Mouse (Mus musculus): Measurements from ENCODE around the gene Ebf1. TPM values are rescaled to one million over a fixed set of nuclear protein-coding genes. Genes with fewer than 3 reads are reported as not detected.

Gene Ebf1
- polyA plus RNA-seq, 1 experiment from 2014 or later: 13.0 TPM

DNA sequence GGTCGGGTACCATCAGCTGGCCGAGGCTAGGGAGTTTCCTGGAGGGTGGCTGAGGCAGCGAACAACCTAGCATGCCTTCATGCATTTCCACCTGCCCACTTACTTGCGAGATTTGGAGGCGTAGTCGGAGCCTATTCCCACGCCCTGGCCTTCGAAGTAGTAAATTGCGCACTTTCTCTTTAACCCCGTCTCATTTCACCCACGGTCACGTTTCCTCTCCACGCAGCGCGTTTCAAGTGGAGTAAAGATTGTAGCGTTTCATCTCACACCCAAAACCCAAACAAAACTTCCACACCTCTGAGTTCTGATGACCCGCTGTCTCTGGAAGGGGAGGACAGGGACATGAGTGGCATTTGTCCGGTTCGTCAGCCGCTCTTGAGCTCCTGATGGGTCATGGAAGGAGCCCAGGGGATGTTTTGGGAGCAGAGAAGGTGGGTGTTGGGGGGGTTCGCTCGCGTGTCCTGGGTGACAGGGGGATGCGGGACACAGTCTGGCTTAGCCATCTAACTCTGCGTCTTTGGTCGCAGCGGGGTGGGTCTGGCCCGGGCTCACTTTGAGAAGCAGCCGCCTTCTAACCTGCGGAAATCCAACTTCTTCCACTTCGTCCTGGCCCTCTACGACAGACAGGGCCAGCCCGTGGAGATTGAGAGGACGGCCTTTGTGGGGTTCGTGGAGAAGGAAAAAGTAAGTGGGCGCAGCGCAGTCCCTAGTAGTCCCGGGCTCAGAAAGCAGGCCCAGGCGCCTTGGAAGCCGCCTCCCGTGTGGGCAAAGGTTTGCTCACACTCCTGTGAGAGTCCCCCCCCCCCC lies 3.0 kb downstream of the Ebf1 start:
- Histone ChIP-seq H3K4me2 (peak overlapping the region; percentile 74), H3K27me3 (replicated peaks) (peaks cover 57% of the 10 kb centered on the region), H3K27ac (replicated peaks) (0 out of 2 replicates have a peak overlapping the region, but pooled peaks have one; percentile 13), H3K9me3 (no peaks in the 10 kb centered on the region), H3K9ac (peak overlapping the region; percentile 78), H3K36me3 (peaks cover 6% of the 10 kb centered on the region; the same call in 1 of the 2 replicates), H3K4me1 (peaks cover 30% of the 10 kb centered on the region), H3K4me3 (peak overlapping the region; percentile 72)
- WGBS: 3% methylated on average over 41 of the region's 41 CpGs
- ATAC-seq (ENCODE audit: extremely low read depth, insufficient number of reproducible peaks, low FRiP score, low TSS enrichment): no peak

DNA sequence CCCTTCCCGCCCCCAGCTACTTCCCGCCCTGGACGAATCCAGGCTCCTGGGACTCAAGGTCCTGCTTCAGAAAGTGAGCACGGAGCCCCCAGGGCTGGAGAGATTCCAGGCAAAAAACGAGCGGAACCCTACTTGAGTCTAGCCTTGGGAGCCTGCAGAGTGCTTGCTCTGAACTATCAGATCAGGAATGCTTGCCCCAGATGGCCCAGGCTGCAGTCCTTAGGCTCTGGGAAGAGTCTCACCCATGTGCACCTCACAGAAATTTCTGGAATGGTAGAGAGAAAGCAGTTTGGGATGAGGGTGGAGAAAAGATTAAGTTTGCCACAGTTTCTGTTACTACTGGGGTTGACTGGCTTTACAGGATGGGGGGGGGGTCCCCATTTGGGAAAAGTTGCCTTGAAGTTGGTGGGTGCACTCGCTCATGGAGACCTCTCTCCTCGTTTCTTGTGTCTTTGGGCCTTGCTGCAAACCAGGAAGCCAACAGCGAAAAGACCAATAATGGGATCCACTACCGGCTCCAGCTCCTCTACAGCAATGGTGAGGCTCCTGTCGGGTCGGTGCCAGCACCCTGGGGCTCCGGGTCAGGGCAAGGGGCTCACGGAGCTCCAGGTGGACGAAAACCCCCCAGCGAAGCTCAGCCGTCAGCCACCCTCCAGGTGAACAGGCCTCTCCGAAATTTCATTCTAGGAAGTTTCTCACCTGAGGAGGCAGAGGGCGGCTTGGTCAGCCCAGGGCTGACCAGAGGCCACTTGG lies 3.8 kb downstream of the Ebf1 start:
- H3K27me3 ChIP-seq (replicated peaks): peaks cover 49% of the 10 kb centered on the region
- H3K27ac ChIP-seq (replicated peaks): no peak overlapping the region
- WGBS: 41% methylated on average over 18 of the region's 19 CpGs
- H3K9me3 ChIP-seq: no peaks in the 10 kb centered on the region
- ATAC-seq (ENCODE audit: extremely low read depth, insufficient number of reproducible peaks, low FRiP score, low TSS enrichment): no peak
- H3K4me1 ChIP-seq: peaks cover 30% of the 10 kb centered on the region
- H3K4me2 ChIP-seq: peak overlapping the region; percentile 74
- peaks cover 6% of the 10 kb centered on the region; the same call in 1 of the 2 replicates for H3K36me3 ChIP-seq
- peak overlapping the region; percentile 78 for H3K9ac ChIP-seq
- peak overlapping the region; percentile 72 for H3K4me3 ChIP-seq

DNA sequence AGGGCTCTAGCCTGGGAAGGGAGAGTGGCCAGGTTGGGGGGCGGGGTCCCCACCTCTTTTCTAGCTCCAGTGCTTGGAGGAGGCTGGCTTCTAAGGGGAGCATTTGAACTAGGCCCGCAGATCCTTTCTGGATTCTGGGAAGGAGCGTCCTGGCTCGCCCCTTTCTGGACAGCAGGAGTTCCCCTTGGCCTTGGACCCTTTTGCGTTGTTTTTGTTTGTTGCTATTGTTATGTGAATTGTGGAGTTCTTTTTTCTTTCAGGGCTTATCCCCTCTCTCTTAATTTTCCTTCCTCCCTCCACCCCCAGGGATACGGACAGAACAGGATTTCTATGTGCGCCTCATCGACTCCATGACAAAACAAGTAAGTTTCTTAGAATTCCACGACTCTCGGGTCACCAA lies 4.5 kb downstream of the Ebf1 start:
- no peak overlapping the region for H3K27ac ChIP-seq (replicated peaks)
- H3K4me2 ChIP-seq: peak overlapping the region; percentile 74; the same call in 1 of the 2 replicates
- peaks cover 41% of the 10 kb centered on the region for H3K27me3 ChIP-seq (replicated peaks)
- H3K36me3 ChIP-seq: peaks cover 6% of the 10 kb centered on the region; the same call in 1 of the 2 replicates
- no peak overlapping the region for H3K9ac ChIP-seq
- H3K4me1 ChIP-seq: peaks cover 22% of the 10 kb centered on the region
- no peak for ATAC-seq (ENCODE audit: extremely low read depth, insufficient number of reproducible peaks, low FRiP score, low TSS enrichment)
- H3K4me3 ChIP-seq: no peak overlapping the region
- 71% methylated on average over 10 of the region's 10 CpGs for WGBS
- no peaks in the 10 kb centered on the region for H3K9me3 ChIP-seq

DNA sequence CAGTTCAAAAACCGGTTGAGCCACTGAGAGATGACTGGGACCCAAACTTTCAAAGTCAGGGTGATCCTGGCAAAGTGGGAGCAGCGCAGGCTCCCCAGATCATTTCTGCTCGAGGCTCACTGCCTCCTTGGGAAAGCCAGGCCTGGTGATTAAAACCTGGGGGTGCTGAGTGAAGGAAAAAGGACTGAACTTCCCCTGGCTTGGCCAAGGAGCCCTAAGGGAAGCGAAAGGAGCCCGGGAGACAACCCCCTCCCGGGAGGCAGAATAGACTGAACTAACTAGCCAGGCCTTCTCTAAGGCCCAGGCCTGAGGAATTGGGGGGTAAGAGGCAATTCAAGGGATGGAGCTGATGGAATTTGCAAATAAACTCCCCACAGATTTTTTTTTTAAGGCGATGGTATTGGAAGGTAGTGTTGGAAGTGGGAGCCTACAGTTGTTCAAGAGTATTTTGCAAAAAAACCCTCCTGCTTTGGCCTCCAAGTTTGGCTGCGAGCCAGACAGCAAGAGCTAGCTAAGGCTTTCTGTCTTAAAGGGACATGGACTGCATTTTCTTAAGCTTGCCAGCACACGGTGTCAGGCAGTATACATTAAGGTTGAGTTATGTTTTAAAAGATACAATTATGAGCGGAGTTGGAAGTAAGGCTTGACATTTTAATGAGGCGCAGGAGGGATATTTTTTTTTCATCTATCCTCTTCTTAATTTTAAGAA lies 5.1 kb downstream of the Ebf1 start:
- Histone ChIP-seq H3K9ac (no peak overlapping the region), H3K9me3 (no peaks in the 10 kb centered on the region), H3K4me1 (peaks cover 20% of the 10 kb centered on the region), H3K27me3 (replicated peaks) (peaks cover 38% of the 10 kb centered on the region), H3K4me2 (0 out of 2 replicates have a peak overlapping the region, but pooled peaks have one; percentile 12), H3K4me3 (no peak overlapping the region), H3K36me3 (peaks cover 6% of the 10 kb centered on the region; the same call in 1 of the 2 replicates), H3K27ac (replicated peaks) (no peak overlapping the region)
- 44% methylated on average over 11 of the region's 11 CpGs for WGBS
- ATAC-seq (ENCODE audit: extremely low read depth, insufficient number of reproducible peaks, low FRiP score, low TSS enrichment): no peak

DNA sequence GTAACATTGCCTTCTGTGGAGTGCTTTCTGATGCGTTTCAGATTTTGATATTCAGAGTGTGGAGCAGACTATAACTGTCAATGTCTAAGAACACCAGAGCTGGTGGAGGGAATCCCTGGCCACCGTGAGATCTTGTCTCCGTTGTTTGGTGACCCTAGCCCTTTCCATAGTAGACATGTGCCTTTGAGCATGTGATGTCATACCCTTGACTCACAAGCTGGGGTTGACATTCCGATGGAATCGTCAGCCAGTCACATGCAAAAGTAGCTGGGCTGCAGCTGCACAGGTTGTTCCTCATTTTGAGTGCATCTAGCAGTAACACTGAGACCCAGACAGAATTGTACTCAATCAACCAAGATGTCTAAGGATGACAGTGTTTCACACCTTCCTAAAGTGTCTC lies 7.4 kb downstream of the Ebf1 start:
- WGBS: 35% methylated on average over 5 of the region's 5 CpGs
- no peak overlapping the region for H3K4me2 ChIP-seq
- peaks cover 29% of the 10 kb centered on the region for H3K27me3 ChIP-seq (replicated peaks)
- no peaks in the 10 kb centered on the region for H3K9me3 ChIP-seq
- no peak overlapping the region for H3K9ac ChIP-seq
- ATAC-seq (ENCODE audit: extremely low read depth, insufficient number of reproducible peaks, low FRiP score, low TSS enrichment): no peak
- peaks cover 6% of the 10 kb centered on the region; the same call in 1 of the 2 replicates for H3K36me3 ChIP-seq
- H3K4me3 ChIP-seq: no peak overlapping the region
- peaks cover 20% of the 10 kb centered on the region for H3K4me1 ChIP-seq
- H3K27ac ChIP-seq (replicated peaks): no peak overlapping the region

DNA sequence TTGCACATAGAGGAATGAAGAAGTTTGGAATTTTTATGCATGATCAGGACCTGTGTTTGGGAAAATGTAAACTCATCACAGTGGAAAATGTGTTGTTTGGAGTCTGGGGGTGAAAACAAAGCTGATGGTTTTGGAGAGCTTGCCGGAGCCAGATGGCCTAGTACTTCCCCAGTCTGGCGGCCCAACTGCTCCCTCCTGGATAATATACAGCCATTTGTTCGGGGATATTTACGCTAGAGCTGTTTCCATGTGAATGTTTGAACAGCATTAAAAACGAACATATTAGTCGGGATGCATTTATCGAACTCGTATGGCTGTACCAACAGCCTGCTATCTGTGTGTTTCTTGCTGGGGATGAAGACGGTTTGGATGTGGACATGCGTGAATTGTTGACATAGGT lies 8.9 kb downstream of the Ebf1 start:
- Histone ChIP-seq H3K9ac (no peak overlapping the region), H3K9me3 (no peaks in the 10 kb centered on the region), H3K27ac (replicated peaks) (no peak overlapping the region; the same call in 1 of the 2 replicates), H3K4me2 (no peak overlapping the region), H3K27me3 (replicated peaks) (peaks cover 14% of the 10 kb centered on the region), H3K4me3 (no peak overlapping the region), H3K36me3 (peaks cover 10% of the 10 kb centered on the region; the same call in 1 of the 2 replicates), H3K4me1 (0 out of 2 replicates have a peak, but pooled peaks cover 9% of the 10 kb centered on the region)
- ATAC-seq (ENCODE audit: extremely low read depth, insufficient number of reproducible peaks, low FRiP score, low TSS enrichment): no peak
- 84% methylated on average over 10 of the region's 10 CpGs for WGBS

DNA sequence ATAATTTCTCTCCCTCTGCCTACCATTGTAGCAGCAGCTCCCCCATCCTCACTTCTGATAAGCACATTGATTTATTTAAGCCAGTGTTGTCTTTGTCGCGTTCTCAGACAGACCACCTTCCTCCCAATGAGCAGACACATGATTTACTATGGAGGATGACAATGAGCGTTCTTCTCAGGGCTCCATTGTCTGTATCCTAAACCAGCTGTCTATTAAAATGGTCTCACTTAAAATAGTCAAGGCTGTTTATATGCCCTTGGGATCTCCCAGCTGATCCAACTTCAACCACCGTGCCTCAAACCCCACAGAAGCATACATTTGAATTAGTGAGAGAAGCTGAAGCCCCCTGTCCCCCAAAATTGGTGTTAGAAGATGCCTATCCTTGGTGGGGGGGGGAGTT lies 11.3 kb downstream of the Ebf1 start:
- H3K9ac ChIP-seq: no peak overlapping the region
- no peaks in the 10 kb centered on the region for H3K27me3 ChIP-seq (replicated peaks)
- WGBS: 64% methylated on average over 4 of the region's 4 CpGs
- H3K4me2 ChIP-seq: no peak overlapping the region
- no peak overlapping the region for H3K27ac ChIP-seq (replicated peaks)
- no peaks in the 10 kb centered on the region for H3K9me3 ChIP-seq
- peaks cover 4% of the 10 kb centered on the region; the same call in 1 of the 2 replicates for H3K36me3 ChIP-seq
- no peak for ATAC-seq (ENCODE audit: extremely low read depth, insufficient number of reproducible peaks, low FRiP score, low TSS enrichment)
- peaks cover 15% of the 10 kb centered on the region for H3K4me1 ChIP-seq
- no peak overlapping the region for H3K4me3 ChIP-seq

DNA sequence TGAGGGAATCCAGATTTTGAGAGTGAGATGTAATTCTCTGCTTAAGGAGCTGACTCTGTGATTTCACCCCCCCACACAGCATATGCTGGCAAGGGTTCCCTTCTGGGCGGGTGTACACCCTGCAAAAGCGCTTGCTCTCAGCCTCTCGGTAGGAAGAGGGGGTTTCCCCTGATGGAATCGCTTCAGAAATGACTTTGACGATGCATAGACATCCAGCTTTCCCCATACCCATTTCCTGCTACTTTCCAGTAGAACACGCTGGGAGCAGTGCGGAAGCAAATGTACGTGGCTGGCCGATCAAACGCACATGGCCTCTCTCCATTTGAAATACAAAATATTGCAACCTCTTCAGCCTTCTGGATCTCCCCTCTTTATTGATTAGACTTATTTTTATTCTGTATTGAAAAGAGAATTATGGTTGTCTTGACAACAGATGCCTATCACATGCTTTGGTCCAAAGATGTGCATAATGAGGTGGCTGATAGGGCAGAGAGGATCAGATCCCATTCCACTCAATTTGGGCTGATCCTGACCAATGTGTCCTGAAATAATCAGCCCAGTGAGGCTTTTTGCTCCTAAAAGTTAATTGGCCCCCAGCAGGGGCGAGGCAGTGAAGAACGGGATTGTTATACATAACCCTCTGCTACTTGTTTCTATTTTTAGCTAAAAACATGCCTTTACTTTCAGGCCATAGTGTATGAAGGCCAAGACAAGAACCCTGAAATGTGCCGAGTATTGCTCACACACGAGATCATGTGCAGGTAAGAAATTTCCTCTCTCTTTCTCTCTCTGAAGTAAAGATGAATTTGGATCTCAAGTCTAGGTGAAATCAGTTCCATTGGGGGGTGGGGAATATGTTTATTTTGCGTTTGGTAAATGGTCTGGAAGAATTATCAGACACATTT lies 15.2 kb downstream of the Ebf1 start:
- WGBS: 68% methylated on average over 15 of the region's 15 CpGs
- Histone ChIP-seq H3K4me3 (no peak overlapping the region), H3K4me1 (peaks cover 9% of the 10 kb centered on the region), H3K9ac (no peak overlapping the region), H3K4me2 (no peak overlapping the region), H3K36me3 (peaks cover 7% of the 10 kb centered on the region; the same call in 1 of the 2 replicates), H3K27me3 (replicated peaks) (no peaks in the 10 kb centered on the region), H3K27ac (replicated peaks) (no peak overlapping the region), H3K9me3 (no peaks in the 10 kb centered on the region)
- no peak for ATAC-seq (ENCODE audit: extremely low read depth, insufficient number of reproducible peaks, low FRiP score, low TSS enrichment)

DNA sequence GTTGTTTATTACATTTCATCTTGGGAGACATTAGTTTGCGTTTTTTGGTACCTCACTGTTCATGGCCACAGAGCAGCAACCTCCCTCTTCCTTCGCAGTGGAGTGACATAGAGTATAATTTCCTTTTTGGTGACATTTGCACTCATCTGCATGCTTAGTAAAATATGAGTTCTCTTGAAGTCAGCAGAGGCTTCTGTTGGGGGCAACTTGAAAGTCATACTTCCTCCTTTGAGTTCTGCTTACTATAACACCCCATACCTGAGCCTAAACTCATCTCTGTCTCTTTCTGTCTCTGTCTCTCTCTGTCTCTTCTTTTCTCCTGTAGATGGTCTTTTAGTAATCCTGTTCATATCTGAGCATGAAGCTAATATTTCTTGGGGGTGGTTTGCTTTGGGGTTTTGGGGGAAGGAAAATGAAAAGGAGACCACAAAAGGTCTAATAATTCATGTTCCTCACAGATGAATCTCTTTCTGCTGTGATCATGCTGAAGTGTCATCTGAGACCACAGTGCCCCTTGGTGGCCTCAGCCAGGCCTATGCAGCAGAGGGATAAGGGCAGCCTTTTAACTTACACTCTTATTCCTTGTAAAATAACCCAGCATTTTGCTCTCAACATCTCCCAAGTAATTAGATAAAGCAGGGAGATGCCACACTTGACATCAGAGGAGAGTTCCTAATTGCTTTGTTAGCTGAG lies 16.0 kb downstream of the Ebf1 start:
- 87% methylated on average over 2 of the region's 2 CpGs for WGBS
- ATAC-seq (ENCODE audit: extremely low read depth, insufficient number of reproducible peaks, low FRiP score, low TSS enrichment): no peak
- Histone ChIP-seq H3K9me3 (no peaks in the 10 kb centered on the region), H3K4me3 (no peak overlapping the region), H3K27ac (replicated peaks) (no peak overlapping the region), H3K4me1 (peaks cover 9% of the 10 kb centered on the region), H3K9ac (no peak overlapping the region), H3K27me3 (replicated peaks) (no peaks in the 10 kb centered on the region), H3K36me3 (peaks cover 7% of the 10 kb centered on the region; the same call in 1 of the 2 replicates), H3K4me2 (no peak overlapping the region)

Measured in heart, embryonic 13.5 days (tissue).